Mouse (Mus musculus): ENCODE results near the gene Ltbp3.

Gene Ltbp3

DNA sequence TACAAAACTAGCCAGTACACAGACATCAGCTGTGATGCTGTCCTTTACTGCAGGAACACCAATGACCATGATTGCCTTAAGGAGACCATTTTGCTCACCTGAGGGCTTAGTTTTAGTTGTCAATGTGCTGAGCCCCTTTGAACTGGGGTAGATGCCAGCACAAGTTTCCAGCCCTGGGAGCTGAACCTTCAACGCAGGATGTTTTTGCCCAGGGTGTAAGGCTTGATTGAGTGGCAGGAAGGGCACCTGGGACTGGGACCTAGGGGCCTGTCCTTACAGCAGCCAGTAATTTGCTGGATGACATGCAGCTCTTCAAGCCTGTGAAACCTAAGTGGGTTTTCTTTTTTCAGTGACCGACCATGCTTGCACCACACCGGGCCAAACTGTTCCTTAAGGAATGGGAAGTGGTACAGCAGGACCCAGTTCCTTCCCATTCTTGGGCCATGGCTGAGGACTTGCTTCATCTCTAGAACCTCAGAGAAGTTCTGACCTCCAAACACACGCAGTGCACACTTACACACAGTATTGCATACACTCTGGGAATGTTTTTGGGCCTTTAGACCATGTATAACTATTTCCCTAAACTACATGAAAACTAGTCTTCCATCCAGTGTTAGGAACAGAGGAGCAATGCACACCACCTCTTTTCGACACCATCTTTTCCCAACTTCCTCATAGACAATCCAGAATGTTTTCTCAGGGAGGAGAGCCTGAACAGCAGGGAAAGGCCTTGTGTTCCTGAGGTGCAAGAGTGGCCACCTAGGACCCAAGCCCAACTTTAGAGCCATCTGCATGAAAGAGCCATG, 54.3 kb downstream of the Ltbp3 start:
- DNase-seq = peak; percentile 43

DNA sequence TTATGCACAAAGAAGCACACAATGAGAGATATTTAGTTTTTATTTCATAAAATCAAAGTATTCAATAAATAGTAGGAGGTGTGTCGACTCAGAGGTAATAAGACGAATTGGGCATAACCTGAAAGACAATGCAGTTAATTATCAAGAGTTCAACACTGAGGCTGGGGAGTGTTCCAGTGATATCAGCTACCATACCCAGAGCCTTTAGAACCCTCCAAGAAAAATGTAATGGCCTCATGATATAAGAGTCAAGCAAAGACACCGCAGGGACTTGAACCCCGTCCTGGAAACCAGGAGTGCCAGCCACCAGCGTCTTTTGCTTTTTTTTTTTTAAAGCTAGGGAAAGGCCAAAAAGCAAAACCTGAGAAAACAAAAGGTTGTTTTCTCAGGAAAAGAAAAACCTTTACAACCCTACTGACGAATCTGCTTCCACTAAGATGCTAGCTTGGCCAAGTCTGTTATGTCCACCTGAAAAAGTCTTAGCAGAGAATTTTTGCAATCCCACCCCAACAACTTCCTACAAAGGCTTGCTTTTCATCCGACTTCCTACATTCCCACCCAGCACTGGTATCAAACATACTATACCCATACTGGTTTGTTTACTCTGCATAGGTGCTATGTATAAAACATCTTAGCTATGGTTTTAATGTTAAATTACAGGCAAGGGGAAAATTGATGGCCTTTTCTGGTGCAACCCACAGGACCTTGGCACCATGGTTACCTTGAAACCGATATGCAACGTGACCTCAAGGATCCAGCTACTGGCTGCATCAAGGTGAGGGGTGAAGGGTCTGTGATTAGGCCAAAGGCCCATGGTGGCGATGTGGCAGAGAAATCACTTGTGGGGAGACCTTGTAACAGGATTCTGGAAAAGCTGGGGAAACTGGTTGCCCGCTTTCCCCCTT, 55.2 kb downstream of the Ltbp3 start:
- DNase-seq = peak; percentile 22

DNA sequence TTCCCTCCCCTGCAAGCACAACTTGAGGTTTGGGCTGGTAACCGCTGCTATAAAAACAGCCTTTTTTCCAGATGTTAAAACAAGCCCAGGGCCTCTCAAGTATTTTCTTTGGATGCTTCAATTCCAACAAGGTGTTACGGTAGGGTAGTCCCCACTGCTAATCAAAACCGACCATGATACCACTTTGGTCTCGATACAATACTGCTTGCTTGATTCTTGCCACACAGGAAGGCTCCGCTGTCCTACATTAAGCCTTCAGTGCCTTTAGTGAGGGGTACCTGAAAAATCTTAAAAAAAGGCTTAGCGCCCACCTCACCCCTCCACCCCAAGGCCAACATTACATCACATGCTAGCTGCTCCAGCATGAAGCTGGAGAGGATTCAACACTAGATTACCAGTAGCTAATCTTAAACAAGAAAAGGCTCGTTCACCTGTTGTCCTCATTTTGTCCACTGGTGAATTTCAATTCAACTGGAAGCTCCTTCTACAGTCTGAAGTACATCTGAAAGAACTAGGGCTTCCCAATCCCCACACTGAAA, 55.9 kb downstream of the Ltbp3 start:
- DNase-seq = peak; percentile 9

DNA sequence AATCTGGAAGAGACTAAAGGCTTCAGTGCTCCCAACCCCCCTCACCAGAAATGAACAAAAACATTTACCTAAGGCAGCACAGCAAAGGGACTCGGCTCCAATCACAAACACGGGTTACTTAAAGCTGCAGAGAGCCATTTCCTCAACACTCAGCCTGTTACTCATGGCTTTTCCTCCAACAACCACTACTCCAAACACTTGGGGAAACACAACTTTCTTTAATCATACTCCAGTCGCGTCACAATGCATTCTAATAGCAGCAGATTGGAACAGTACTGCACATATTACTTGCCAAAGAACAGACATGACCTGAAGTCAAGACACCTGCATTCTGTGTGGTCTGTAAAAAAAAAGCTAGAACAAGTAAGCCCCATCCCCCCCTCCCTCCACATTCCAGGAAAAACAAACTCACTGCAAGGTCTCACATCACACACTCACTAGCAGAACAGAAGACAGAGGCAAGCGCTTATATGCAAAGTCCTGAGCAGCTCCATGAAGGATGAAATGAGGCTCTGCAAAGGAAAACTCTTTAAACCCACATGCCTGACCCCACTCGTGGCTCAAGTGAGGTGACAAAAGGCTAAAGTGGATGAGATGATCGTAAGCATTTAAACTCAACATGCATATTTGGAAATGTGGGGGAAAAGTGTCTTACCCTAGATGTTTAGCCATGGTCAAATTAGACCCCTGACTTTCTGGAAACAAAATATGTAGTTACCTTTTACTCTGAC, 56.8 kb downstream of the Ltbp3 start:
- peak; percentile 21 for DNase-seq

DNA sequence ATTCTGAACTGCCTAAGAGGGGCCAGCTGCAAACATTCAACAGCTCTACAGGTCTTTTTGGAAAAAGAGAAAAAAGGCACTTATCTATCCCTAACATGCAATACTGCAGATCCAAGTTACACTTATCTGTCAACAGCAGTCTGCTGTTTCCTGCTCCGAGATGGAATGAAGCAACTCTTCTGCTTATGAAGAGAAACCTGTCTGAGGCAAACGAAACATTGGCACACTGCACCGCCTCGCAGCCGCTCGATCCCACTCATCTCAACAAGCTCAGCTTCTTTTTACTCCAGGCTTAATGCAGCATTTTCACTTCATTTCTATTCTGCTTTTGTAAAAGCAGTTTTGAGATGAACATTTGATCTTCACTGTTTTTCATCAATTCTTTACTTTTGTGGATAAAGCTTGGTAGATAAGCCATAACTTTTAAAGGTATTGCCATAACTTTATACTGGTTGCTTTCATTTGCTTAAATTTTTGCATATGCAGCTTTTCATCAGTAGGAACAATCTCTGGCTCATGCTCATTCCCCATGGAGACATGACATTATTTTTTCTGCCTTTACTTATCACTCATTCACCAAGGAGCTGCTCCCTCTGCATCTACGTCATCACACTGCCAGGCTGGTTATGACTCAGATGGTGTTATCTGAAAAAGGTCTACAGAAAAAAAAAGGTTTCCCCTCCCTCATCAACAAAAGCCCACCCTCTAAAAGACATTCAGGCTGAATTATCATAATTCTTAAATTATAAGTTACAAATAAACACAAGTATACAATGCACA, 58.2 kb downstream of the Ltbp3 start:
- peak; percentile 42 for DNase-seq

DNA sequence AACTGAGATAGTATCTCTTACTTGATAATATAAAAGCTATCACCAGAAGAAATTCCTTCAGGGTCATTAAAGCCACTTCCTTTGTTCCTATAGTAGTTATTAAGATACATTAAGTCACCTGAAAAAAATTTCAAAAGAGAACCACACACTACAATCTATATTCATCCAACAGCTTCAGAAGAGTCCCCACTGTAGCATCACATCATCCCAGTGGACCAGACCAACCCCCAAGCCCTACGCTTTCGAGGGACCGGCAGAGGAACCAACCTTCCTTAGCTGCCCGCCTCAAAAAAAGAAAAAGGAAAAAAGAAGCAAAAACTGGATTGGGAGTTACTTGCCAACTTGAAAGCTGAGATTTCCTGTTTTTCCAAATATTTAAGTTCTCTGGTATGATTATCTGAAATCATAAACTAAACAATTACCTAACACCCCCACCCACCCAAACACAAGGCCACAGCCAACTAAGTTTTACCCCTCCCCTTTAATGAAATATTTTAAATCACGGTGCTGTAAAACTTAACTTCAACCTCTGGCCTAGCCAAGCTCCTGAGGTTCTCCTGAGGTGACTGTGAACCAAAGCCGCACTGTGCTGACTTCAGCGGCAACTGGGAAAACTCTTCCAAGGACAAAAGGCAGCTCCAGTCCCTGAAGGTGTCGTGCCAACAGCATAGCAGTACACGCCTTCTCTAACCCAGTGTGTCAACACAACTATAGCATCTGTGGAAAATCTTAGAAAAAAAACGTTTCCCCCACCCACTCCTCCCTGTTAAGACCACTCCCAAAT, 59.1 kb downstream of the Ltbp3 start:
- peak; percentile 43 for DNase-seq

DNA sequence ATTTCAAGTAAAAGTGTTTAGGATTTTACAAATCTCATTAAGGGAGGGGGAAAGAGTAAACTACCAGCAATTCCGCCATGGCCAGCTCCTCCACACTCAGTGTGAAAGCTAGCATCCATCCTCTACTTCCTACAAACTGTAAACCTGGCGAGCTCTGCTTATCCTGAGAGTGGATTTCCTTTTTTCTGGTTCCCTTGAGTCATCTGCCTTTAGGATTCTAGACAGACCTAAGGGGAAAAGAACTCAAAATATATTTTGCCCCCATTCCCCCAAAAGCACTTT, 59.6 kb downstream of the Ltbp3 start:
- peak; percentile 14 for DNase-seq

DNA sequence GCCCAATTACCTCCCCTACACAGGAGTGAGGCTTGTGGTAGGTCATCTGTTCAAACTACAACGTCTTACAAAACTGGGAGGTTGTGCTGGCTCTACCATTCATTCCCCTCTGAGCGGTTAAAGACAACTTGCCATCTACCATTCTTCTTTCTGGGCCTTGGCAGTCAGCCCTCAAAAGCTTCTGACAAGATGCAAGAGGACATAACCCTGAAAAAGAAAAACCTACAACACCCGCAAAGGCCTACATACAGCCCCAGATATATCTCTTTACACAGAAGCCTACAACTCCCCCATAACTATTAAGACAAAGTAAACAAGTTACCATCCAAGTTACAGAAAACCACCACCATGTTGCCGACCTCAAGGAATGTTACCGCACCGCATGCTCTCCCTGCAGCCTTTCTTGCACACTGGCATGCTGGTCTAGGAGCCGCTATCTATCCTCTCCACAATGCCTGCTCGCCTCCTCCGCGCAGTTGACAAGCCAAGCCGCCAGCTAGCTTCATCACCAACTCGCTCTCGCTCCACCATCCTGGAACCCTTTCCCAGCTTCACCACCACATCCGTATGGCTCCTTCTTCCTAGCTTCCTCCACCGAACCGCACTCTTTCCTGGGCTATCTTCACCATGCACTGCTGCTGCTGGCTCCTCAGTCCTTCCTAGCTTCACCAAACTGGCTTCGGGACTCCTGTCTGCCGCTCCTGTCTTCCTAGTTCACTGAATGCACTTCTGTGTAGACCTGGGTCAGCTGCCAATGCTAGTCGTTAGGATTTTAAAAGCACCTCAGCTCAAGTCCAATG, 60.1 kb downstream of the Ltbp3 start:
- DNase-seq = peak; percentile 44

DNA sequence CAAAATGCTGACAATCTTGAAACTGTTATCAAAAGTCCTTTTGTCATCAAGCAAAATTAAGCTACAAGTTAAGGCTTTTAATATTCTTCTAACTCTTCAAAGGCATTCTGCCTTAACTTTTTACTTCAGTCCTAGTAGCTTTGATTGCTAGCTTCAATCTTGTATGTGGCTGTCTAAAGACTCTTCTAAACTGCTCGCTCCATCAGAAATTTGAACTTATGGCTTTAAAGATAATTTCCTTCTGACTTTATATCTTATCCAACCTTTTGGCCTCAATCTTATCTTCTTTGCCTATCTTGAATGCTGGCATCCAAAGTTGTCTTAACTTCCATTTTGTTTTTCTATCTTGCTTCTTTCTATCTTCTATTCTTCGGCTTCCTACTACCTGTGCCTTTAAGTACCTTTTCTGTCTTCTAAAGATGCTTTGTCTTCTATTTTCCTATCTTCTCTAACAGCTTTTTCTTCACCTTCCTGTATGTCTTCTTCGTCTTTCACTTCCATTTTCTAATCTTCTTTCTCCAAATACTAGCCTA, 60.8 kb downstream of the Ltbp3 start:
- DNase-seq = no peak

DNA sequence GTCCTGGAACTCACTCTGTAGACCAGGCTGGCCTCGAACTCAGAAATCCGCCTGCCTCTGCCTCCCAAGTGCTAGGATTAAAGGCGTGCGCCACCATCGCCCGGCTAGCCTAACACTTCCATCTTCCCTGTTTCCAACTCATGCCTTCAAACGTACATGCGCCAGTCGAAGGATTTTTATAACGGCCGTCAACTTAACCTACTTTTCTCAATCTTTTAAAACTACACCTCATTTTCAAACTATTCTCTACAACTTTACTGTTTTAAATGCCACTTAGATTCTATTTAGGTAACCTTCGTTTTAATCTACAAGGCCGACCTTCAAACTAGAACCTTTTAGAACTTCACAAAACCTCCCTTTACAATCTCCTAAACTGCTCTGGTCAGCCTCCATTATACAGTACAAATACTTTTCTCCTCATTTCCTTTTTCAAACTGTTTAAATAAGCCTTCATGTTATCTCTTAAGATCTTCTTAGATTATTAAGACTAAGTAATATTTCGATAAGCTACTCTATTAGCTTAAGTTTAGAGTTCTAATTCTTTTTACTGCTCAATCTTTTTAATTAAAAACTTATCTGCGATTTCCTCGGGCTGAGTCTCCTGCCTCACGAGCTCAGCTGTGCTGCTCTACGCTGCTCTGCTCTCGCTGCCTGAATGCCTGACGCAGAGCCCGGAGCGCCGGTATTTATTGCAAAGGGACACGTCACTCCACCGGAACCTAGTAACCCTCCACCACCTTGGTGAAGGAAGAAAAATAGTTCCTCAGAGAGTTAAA, 61.5 kb downstream of the Ltbp3 start:
- peak; percentile 97 for DNase-seq

DNA sequence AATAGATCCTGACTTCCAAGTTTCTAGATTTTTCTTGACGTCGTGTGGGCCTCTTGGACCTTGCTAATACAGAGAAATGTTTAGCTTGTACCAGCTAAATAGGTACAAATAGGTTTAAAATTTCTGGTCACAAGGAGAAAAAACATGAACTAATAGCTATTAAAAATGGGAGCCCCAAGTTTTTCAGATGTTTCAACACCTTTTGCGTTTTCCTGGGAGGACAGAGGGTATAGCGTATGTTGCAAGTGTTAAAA, 62.0 kb downstream of the Ltbp3 start:
- DNase-seq = no peak

DNA sequence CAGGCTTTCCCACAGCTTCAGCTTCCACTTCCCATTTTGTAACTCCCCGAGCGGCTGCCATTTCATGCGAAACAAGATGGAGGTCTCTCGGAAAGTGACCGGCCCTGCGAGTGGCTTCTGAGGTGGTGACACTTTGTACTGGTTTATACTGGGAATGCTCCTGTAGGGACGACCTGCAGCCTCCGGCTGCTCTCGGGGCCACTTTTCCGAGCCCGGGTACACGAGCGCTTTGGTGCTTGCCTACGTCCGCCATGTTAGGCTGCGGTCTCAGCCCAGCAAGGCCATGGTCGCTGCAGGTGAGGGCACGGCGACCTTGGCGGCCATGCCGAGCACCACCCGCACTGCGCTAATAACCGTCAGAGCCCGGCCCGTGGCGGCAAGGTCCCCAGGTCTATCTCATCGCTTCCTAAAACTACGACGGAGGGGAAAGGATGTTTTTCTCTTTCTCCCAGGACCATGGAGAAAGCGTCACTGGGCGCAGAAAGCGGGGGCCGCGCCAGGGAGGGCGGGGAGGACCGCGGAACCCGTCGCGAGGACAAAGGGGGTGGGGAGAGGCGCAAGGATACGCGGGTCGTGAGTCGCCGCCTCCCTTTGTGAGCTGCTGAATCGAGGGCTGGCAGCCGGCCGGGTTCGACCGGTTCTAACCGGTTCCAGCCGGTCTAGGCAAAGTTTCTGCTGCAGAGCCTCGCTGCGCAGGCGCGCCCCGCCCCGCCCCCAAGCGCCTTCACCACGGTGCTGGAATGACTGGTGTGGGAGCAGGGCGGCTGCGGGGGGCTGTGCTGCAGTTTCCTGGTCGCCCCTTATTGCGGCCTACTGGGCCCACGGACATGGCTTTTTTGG, 62.6 kb downstream of the Ltbp3 start:
- DNase-seq = peak; percentile 100

DNA sequence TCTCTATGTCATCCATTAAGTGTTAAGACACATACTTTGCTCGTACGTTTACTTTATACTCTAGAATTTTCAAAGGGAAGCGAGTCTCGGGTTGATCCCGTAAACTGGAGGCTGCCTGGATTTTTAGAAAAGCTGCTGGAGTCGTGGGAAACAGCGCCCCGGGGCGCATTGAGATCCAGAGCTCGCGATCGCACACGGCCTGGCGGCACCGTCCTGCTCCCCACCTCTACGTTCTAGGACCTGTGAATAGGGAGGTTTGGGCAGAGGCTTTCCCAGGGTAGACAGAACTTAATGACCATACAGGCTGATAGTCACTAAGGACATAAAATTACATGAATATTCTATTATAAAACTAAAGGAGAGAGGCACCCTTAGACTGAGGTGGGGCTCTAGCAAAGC, 63.2 kb downstream of the Ltbp3 start:
- DNase-seq = no peak

DNA sequence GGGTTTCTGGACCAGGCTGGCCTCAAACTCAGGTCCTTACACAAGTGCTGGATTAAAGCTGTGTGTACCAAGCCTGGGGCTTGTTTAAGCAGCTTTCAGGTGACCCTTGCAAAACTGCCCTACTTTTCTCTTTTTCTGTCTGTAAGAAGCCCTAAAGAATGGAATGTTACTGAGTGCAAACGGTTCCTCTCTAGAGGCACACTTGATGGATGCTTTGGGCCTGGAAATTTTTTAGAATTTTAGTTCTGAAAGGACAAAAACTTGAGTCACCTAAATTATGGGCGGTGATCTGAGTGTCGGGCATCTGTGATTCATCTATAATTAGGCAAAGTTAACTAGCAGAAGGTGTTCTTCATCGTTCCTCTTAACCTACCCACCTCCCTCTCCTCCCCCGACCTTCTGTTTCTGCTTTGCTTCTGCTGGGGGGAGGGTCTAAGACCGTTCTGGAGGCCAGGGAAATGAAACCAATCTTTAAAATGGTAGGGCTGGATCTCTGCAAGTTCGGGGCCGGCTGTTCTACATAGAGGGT, 63.7 kb downstream of the Ltbp3 start:
- DNase-seq = peak; percentile 12

DNA sequence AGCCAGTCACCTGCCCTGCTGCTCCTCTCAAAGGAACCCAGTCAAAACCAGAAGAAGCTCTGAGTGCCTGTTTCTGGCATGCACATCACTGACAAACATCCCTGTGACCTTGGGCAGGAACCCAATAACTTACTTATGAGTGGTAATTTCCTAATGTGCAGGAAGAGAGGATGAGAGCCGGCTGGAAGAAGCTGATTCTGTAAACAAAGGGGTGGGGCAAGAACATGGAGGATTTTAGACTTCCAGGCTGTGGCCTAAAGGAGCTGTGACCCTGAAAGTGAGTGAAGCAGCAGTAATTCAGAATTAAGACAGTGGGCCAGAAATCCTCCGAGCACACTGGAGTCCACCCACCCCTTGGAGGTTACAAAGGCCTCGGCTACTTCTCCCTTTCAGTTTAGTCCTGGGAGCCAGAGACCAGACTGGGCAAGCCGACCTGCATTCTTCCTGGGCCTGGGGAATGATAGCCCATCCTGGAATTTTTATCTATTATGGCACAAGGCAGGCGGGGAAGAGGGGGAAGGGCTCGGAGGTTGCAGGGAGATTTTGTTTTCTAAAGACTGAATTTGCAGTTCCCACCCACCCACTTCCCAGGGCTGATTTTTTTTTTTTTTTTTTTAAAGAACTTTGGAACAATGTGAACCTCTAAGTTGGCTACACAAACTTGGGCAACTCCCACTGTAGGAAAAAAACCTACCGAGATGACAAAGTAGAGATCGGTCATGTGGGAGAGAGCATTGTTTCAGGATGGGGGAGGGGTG, 65.5 kb downstream of the Ltbp3 start:
- DNase-seq = peak; percentile 73

DNA sequence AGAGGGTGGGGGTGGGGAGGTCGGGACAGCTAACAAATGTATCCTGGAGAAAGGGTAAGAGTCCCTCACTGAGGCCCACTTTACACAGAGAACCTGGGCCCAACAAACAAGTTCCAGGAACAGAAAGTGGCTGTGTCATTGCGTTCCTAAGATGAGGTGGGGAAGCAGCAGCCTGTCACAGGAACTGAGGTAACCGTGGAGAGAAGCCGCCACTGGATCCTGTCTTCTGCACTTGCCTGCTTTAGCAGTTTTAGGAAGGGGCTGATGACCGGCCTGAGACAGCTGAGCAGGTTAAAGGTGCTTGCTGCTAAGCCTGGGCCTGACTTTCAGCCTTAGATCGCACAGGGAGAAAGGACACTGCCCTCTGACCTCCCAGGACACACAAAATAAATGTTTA, 66.1 kb downstream of the Ltbp3 start:
- peak; percentile 50 for DNase-seq

DNA sequence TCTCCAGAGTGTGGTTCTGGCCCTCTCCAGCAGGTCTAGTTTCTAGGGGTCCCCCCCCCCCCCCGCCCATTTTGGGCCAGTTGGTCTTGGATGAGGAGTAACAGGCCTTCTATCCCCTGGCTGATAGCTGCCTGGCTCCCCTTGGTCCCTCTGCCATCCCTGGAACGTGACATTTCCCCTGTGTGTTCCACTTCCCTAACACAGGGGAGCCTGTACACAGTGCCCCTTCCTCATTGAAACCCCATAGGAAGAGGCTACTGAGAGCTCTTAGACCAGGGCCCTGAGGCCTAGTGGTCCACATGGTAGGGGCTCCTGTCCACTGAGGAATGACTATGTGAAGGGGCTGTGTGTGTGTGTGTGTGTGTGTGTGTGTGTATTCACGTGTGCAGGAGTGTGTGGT, 67.0 kb downstream of the Ltbp3 start:
- no peak for DNase-seq
